Mouse (Mus musculus): ENCODE data around the gene Olfr692. TPM values are rescaled to one million over a fixed set of nuclear protein-coding genes. Genes with fewer than 3 reads are reported as not detected.
"Not testable (repeated sequence)": the region's sequence is repeated elsewhere in the genome, so short reads cannot be mapped to it uniquely, and the experiment has no call there.

Gene Olfr692
- polyA plus RNA-seq, 1 experiment from 2014 or later = not detected

GRCm38 (mm10) chr7:105380329-105380728, 12.3 kb downstream of the Olfr692 start:
- no peaks in the 10 kb centered on the region for H3K27me3 ChIP-seq (ENCODE audit: low read depth, poor library complexity, severe bottlenecking)
- no peaks in the 10 kb centered on the region for H3K9me3 ChIP-seq (replicated peaks)
- peaks cover 99% of the 10 kb centered on the region for H3K36me3 ChIP-seq
- no peaks in the 10 kb centered on the region for H3K4me1 ChIP-seq
- DNase-seq (ENCODE audit: low spot score) = no peak
- H3K4me3 ChIP-seq = no peak overlapping the region
- 94% methylated on average over 3 of the region's 3 CpGs for WGBS
- no peak overlapping the region for H3K27ac ChIP-seq (replicated peaks)

- Histone ChIP-seq H3K9me3 (replicated peaks) (no peaks in the 10 kb centered on the region), H3K4me3 (no peak overlapping the region), H3K27ac (replicated peaks) (no peak overlapping the region), H3K27me3 (ENCODE audit: low read depth, poor library complexity, severe bottlenecking) (no peaks in the 10 kb centered on the region), H3K4me1 (no peaks in the 10 kb centered on the region), H3K36me3 (peaks cover 82% of the 10 kb centered on the region)
- WGBS = 98% methylated on average over 2 of the region's 2 CpGs
- DNase-seq (ENCODE audit: low spot score) = no peak
Observed at GRCm38 (mm10) chr7:105387696-105388095, 19.7 kb downstream of the Olfr692 start.

GRCm38 (mm10) chr7:105390236-105390635, 22.2 kb downstream of the Olfr692 start:
- 89% methylated on average over 2 of the region's 2 CpGs for WGBS
- H3K4me3 ChIP-seq = no peak overlapping the region
- H3K36me3 ChIP-seq = peaks cover 60% of the 10 kb centered on the region

GRCm38 (mm10) chr7:105394606-105395005, 26.6 kb downstream of the Olfr692 start:
- Histone ChIP-seq H3K4me1 (peaks cover 11% of the 10 kb centered on the region), H3K36me3 (peaks cover 23% of the 10 kb centered on the region), H3K4me3 (no peak overlapping the region), H3K9me3 (replicated peaks) (no peaks in the 10 kb centered on the region), H3K27ac (replicated peaks) (no peak overlapping the region), H3K27me3 (ENCODE audit: low read depth, poor library complexity, severe bottlenecking) (no peaks in the 10 kb centered on the region)
- no peak for DNase-seq (ENCODE audit: low spot score)
- WGBS = 88% methylated on average over 1 of the region's 1 CpGs

More at GRCm38 (mm10) chr7:105390236-105390635, 22.2 kb downstream of the Olfr692 start:
- Histone ChIP-seq H3K27me3 (ENCODE audit: low read depth, poor library complexity, severe bottlenecking) (no peaks in the 10 kb centered on the region), H3K9me3 (replicated peaks) (no peaks in the 10 kb centered on the region), H3K27ac (replicated peaks) (no peak overlapping the region), H3K4me1 (no peaks in the 10 kb centered on the region)
- DNase-seq (ENCODE audit: low spot score) = no peak

GRCm38 (mm10) chr7:105395131-105395820, 27.2 kb downstream of the Olfr692 start:
- Histone ChIP-seq H3K27me3 (ENCODE audit: low read depth, poor library complexity, severe bottlenecking) (no peaks in the 10 kb centered on the region), H3K36me3 (peaks cover 16% of the 10 kb centered on the region; the same call in 1 of the 2 replicates), H3K27ac (replicated peaks) (no peak overlapping the region), H3K4me1 (peaks cover 11% of the 10 kb centered on the region), H3K9me3 (replicated peaks) (no peaks in the 10 kb centered on the region), H3K4me3 (no peak overlapping the region)
- DNase-seq (ENCODE audit: low spot score) = no peak

GRCm38 (mm10) chr7:105396126-105396525, 28.1 kb downstream of the Olfr692 start:
- Histone ChIP-seq H3K4me1 (peaks cover 18% of the 10 kb centered on the region), H3K9me3 (replicated peaks) (no peaks in the 10 kb centered on the region), H3K27me3 (ENCODE audit: low read depth, poor library complexity, severe bottlenecking) (no peaks in the 10 kb centered on the region), H3K4me3 (no peak overlapping the region), H3K27ac (replicated peaks) (no peak overlapping the region), H3K36me3 (0 out of 2 replicates have a peak, but pooled peaks cover 11% of the 10 kb centered on the region)
- DNase-seq (ENCODE audit: low spot score) = no peak

GRCm38 (mm10) chr7:105399058-105399934, 31.3 kb downstream of the Olfr692 start:
- Histone ChIP-seq H3K9me3 (replicated peaks) (no peaks in the 10 kb centered on the region), H3K36me3 (0 out of 2 replicates have a peak, but pooled peaks cover 8% of the 10 kb centered on the region), H3K4me3 (peak overlapping the region; percentile 89), H3K4me1 (peaks cover 18% of the 10 kb centered on the region), H3K27me3 (ENCODE audit: low read depth, poor library complexity, severe bottlenecking) (no peaks in the 10 kb centered on the region), H3K27ac (replicated peaks) (peak overlapping the region; percentile 92)
- no peak for DNase-seq (ENCODE audit: low spot score)
- 2% methylated on average over 25 of the region's 25 CpGs for WGBS

- Histone ChIP-seq H3K27me3 (ENCODE audit: low read depth, poor library complexity, severe bottlenecking) (no peaks in the 10 kb centered on the region), H3K4me1 (peaks cover 18% of the 10 kb centered on the region), H3K4me3 (peak within 1 kb of the TSS; percentile 89), H3K9me3 (replicated peaks) (no peaks in the 10 kb centered on the region), H3K36me3 (0 out of 2 replicates have a peak, but pooled peaks cover 6% of the 10 kb centered on the region), H3K27ac (replicated peaks) (peak within 1 kb of the TSS; percentile 92)
- DNase-seq (ENCODE audit: low spot score) = peak; percentile 99
- under 1% methylated on average over 55 of the region's 55 CpGs for WGBS
Observed at GRCm38 (mm10) chr7:105399935-105400624, 32.0 kb downstream of the Olfr692 start, which contains the start of gene Fam160a2. Fam160a2 (minus strand) TSS chr7:105400054.

- Histone ChIP-seq H3K9me3 (replicated peaks) (no peaks in the 10 kb centered on the region), H3K4me1 (peaks cover 9% of the 10 kb centered on the region), H3K27me3 (ENCODE audit: low read depth, poor library complexity, severe bottlenecking) (peaks cover 3% of the 10 kb centered on the region; the same call in 1 of the 2 replicates), H3K27ac (replicated peaks) (no peak within 1 kb of the TSS), H3K36me3 (no peaks in the 10 kb centered on the region), H3K4me3 (no peak within 1 kb of the TSS)
- DNase-seq (ENCODE audit: low spot score) = no peak
- WGBS = 77% methylated on average over 5 of the region's 5 CpGs
Observed at GRCm38 (mm10) chr7:105404268-105404667, 36.2 kb downstream of the Olfr692 start, which contains the start of gene Cnga4. Cnga4 (plus strand) TSS chr7:105404568.

GRCm38 (mm10) chr7:105406322-105406721, 38.3 kb downstream of the Olfr692 start:
- WGBS = 74% methylated on average over 1 of the region's 1 CpGs

GRCm38 (mm10) chr7:105411874-105412632, 44.0 kb downstream of the Olfr692 start:
- whole genome bisulfite sequencing = 64% methylated on average over 8 of the region's 8 CpGs
- not testable (repeated sequence) for H3K36me3 ChIP-seq; H3K27ac ChIP-seq (replicated peaks); H3K27me3 ChIP-seq (ENCODE audit: low read depth, poor library complexity, severe bottlenecking); H3K4me3 ChIP-seq; H3K9me3 ChIP-seq (replicated peaks); H3K4me1 ChIP-seq
- peak; percentile 70 for DNase-seq (ENCODE audit: low spot score)

More at GRCm38 (mm10) chr7:105406322-105406721, 38.3 kb downstream of the Olfr692 start:
- H3K36me3 ChIP-seq = no peaks in the 10 kb centered on the region
- no peaks in the 10 kb centered on the region for H3K9me3 ChIP-seq (replicated peaks)
- peaks cover 3% of the 10 kb centered on the region; the same call in 1 of the 2 replicates for H3K27me3 ChIP-seq (ENCODE audit: low read depth, poor library complexity, severe bottlenecking)
- no peak for DNase-seq (ENCODE audit: low spot score)
- H3K4me1 ChIP-seq = no peaks in the 10 kb centered on the region
- H3K4me3 ChIP-seq = no peak overlapping the region
- H3K27ac ChIP-seq (replicated peaks) = no peak overlapping the region

- Histone ChIP-seq H3K4me1 (0 out of 2 replicates have a peak, but pooled peaks cover 2% of the 10 kb centered on the region), H3K36me3 (no peaks in the 10 kb centered on the region), H3K4me3 (no peak overlapping the region), H3K27me3 (ENCODE audit: low read depth, poor library complexity, severe bottlenecking) (no peaks in the 10 kb centered on the region; the same call in 1 of the 2 replicates), H3K9me3 (replicated peaks) (no peaks in the 10 kb centered on the region), H3K27ac (replicated peaks) (no peak overlapping the region)
- 68% methylated on average over 6 of the region's 6 CpGs for WGBS
- DNase-seq (ENCODE audit: low spot score) = no peak
Observed at GRCm38 (mm10) chr7:105414385-105414784, 46.4 kb downstream of the Olfr692 start.

Data from midbrain, embryonic 10.5 days (tissue).